Mouse (Mus musculus) spleen, postnatal 4 days (tissue): ENCODE measurements around the gene Sept9.

Source experiments
- DNase-seq, 2 experiments: peaks; one replicate each; pipeline ENCODE4 v3.0.0; 2022; ENCODE audit warnings: low spot score in 2 of 2

The Sept9 gene

GRCm38 (mm10) chr11:117199282-117200175 is at the start of gene Sept9:
Gene Sept9, plus strand, starts transcription at chr11:117199661.
- DNase-seq: no peak

GRCm38 (mm10) chr11:117150467-117150966 is 48.9 kb upstream of the Sept9 start:
- no peak for DNase-seq

GRCm38 (mm10) chr11:117151461-117151860 is 48.0 kb upstream of the Sept9 start:
- DNase-seq: no peak

GRCm38 (mm10) chr11:117152541-117152940 is 46.9 kb upstream of the Sept9 start:
- DNase-seq: no peak

GRCm38 (mm10) chr11:117153553-117153952 is 45.9 kb upstream of the Sept9 start:
- no peak for DNase-seq

- no peak for DNase-seq
These were observed 45.2 kb upstream of the Sept9 start for GRCm38 (mm10) chr11:117154088-117154815.

- no peak for DNase-seq
These were observed 42.7 kb upstream of the Sept9 start for GRCm38 (mm10) chr11:117156725-117157124.

GRCm38 (mm10) chr11:117158343-117158742 is 41.1 kb upstream of the Sept9 start:
- no peak for DNase-seq

GRCm38 (mm10) chr11:117159257-117159945 is 40.1 kb upstream of the Sept9 start:
- no peak for DNase-seq

GRCm38 (mm10) chr11:117159946-117160307 is 39.5 kb upstream of the Sept9 start:
- DNase-seq: no peak

GRCm38 (mm10) chr11:117160791-117161190 is 38.7 kb upstream of the Sept9 start:
- DNase-seq: no peak

- no peak for DNase-seq
These were observed 37.9 kb upstream of the Sept9 start for GRCm38 (mm10) chr11:117161574-117161973.

- no peak for DNase-seq
These were observed 36.4 kb upstream of the Sept9 start for GRCm38 (mm10) chr11:117163098-117163497.

GRCm38 (mm10) chr11:117163771-117164170 is 35.7 kb upstream of the Sept9 start:
- DNase-seq: no peak

- no peak for DNase-seq
These were observed 31.0 kb upstream of the Sept9 start for GRCm38 (mm10) chr11:117168278-117169087.

- DNase-seq: no peak
These were observed 30.3 kb upstream of the Sept9 start for GRCm38 (mm10) chr11:117169088-117169635.

- DNase-seq: no peak
These were observed 29.5 kb upstream of the Sept9 start for GRCm38 (mm10) chr11:117169801-117170565.

GRCm38 (mm10) chr11:117174098-117174892 is 25.2 kb upstream of the Sept9 start:
- no peak for DNase-seq

- DNase-seq: peak in 1 of 2 experiments; percentile 43
These were observed 24.5 kb upstream of the Sept9 start for GRCm38 (mm10) chr11:117174924-117175323.
